Mouse (Mus musculus) heart, postnatal 0 days (tissue): ENCODE measurements at regions not wholly inside any gene's neighbourhood (a gene's known extent, or its start where the extent isn't known, plus 50 kb on each side); places are given as distances from the start of the nearest gene placed in this dataset.

Experiments
- ATAC-seq: fragments of 200-750 bp; cut with Nextera tagmentation; 2 replicates; pipeline ENCODE4 v1.8.0; 2017; ENCODE audit warnings: low read depth, moderate number of reproducible peaks, moderate library complexity; ENCODE audit not compliant: insufficient read depth
- DNase-seq: peaks from one replicate; pipeline ENCODE4 v3.0.0-alpha.2; 2016; ENCODE audit warnings: low spot score
- H3K27ac ChIP-seq: fragments of 300-500 bp; sonication (generic); 2 replicates; pipeline ENCODE4 v1.5.1; 2014; ENCODE audit warnings: low read depth, mild to moderate bottlenecking
- H3K27me3 ChIP-seq: fragments of 300-500 bp; sonication (generic); 2 replicates; pipeline ENCODE4 v1.6.1; 2014; ENCODE audit warnings: low read length, mixed read lengths; ENCODE audit not compliant: control insufficient read depth, insufficient read depth
- H3K36me3 ChIP-seq: fragments of 300-500 bp; sonication (generic); replicated peaks from 2 replicates; pipeline ENCODE4 v1.6.1; 2014; ENCODE audit warnings: low read length, mixed read lengths; ENCODE audit not compliant: control insufficient read depth, insufficient read depth
- H3K4me1 ChIP-seq: fragments of 300-500 bp; sonication (generic); 2 replicates; pipeline ENCODE4 v1.6.1; 2014; ENCODE audit warnings: antibody characterized with exemption; ENCODE audit not compliant: control insufficient read depth, insufficient read depth
- H3K4me2 ChIP-seq: fragments of 300-500 bp; sonication (generic); 2 replicates; pipeline ENCODE4 v1.6.1; 2014; ENCODE audit warnings: low read depth, mild to moderate bottlenecking, low read length, moderate library complexity
- H3K4me3 ChIP-seq: fragments of 300-500 bp; sonication (generic); 2 replicates; pipeline ENCODE4 v1.5.1; 2014; ENCODE audit warnings: low read depth, low read length
- H3K9ac ChIP-seq: fragments of 300-500 bp; sonication (generic); replicated peaks from 2 replicates; pipeline ENCODE4 v1.6.1; 2014; ENCODE audit warnings: low read depth, low read length, mixed read lengths
- H3K9me3 ChIP-seq: fragments of 300-500 bp; sonication (generic); replicated peaks from 2 replicates; pipeline ENCODE4 v1.6.1; 2016; ENCODE audit warnings: low read length; ENCODE audit not compliant: control insufficient read depth
- CTCF ChIP-seq: IDR thresholded peaks from 2 replicates; pipeline ENCODE4 v1.5.1; 2016; ENCODE audit warnings: antibody characterized with exemption, control low read depth, low read depth
- EP300 ChIP-seq: IDR thresholded peaks from 2 replicates; pipeline ENCODE4 v1.6.1; 2016; ENCODE audit warnings: antibody characterized with exemption, low read depth
- WGBS: fragments of 180-500 bp; shearing (Covaris S2); extraction: QIAGEN DNeasy Blood & Tissue Kit; methylation state at CpG from one replicate; pipeline ENCODE4 v1.1.7; 2014; 5-methylcytosine and 5-hydroxymethylcytosine counted together

GRCm38 (mm10) chr11:114564949-114565348 is 103.4 kb upstream of the Rpl38 start:
- H3K9me3 ChIP-seq = 0 out of 2 replicates have a peak, but pooled peaks cover 5% of the 10 kb centered on the region
- TF ChIP-seq CTCF (no peak), EP300 (no peak)
- H3K4me3 ChIP-seq = no peak overlapping the region
- 89% methylated on average over 2 of the region's 2 CpGs for WGBS
- peaks cover 40% of the 10 kb centered on the region for H3K27me3 ChIP-seq
- no peak overlapping the region for H3K4me2 ChIP-seq
- ATAC-seq = no peak
- no peak overlapping the region for H3K27ac ChIP-seq
- H3K9ac ChIP-seq = no peak overlapping the region
- no peak for DNase-seq
- H3K4me1 ChIP-seq = no peaks in the 10 kb centered on the region
- H3K36me3 ChIP-seq = no peaks in the 10 kb centered on the region

GRCm38 (mm10) chr11:114563172-114563571 is 105.2 kb upstream of the Rpl38 start:
- no peak overlapping the region for H3K4me2 ChIP-seq
- DNase-seq (no peak), ATAC-seq (no peak)
- H3K4me3 ChIP-seq = no peak overlapping the region
- no peak overlapping the region for H3K9ac ChIP-seq
- peaks cover 41% of the 10 kb centered on the region for H3K27me3 ChIP-seq
- 0 out of 2 replicates have a peak, but pooled peaks cover 5% of the 10 kb centered on the region for H3K9me3 ChIP-seq
- H3K4me1 ChIP-seq = no peaks in the 10 kb centered on the region
- TF ChIP-seq EP300 (no peak), CTCF (no peak)
- no peaks in the 10 kb centered on the region for H3K36me3 ChIP-seq
- 81% methylated on average over 9 of the region's 9 CpGs for WGBS
- H3K27ac ChIP-seq = no peak overlapping the region

- H3K4me2 ChIP-seq = no peak overlapping the region
- no peak overlapping the region for H3K27ac ChIP-seq
Observed at GRCm38 (mm10) chr11:114554576-114554975, 113.7 kb upstream of the Rpl38 start.

GRCm38 (mm10) chr11:114553992-114554391 is 114.3 kb upstream of the Rpl38 start:
- ATAC-seq = no peak
- Histone ChIP-seq H3K4me2 (peak overlapping the region; percentile 2; the same call in 1 of the 2 replicates), H3K4me1 (no peaks in the 10 kb centered on the region; the same call in 1 of the 2 replicates), H3K27ac (peak overlapping the region; percentile 8; the same call in 1 of the 2 replicates), H3K36me3 (no peaks in the 10 kb centered on the region), H3K9me3 (no peaks in the 10 kb centered on the region), H3K9ac (no peak overlapping the region), H3K27me3 (no peaks in the 10 kb centered on the region), H3K4me3 (no peak overlapping the region)
- no peak for TF ChIP-seq EP300
- TF ChIP-seq CTCF = no peak
- 27% methylated on average over 13 of the region's 13 CpGs for WGBS
- peak; percentile 20 for DNase-seq

More at GRCm38 (mm10) chr11:114554576-114554975, 113.7 kb upstream of the Rpl38 start:
- 53% methylated on average over 5 of the region's 5 CpGs for WGBS
- H3K9ac ChIP-seq = no peak overlapping the region
- ATAC-seq (no peak), DNase-seq (no peak)
- no peak for TF ChIP-seq CTCF
- no peak for TF ChIP-seq EP300
- H3K36me3 ChIP-seq = no peaks in the 10 kb centered on the region
- H3K4me3 ChIP-seq = no peak overlapping the region
- H3K4me1 ChIP-seq = no peaks in the 10 kb centered on the region; the same call in 1 of the 2 replicates
- 0 out of 2 replicates have a peak, but pooled peaks cover 3% of the 10 kb centered on the region for H3K27me3 ChIP-seq
- H3K9me3 ChIP-seq = no peaks in the 10 kb centered on the region

DNA sequence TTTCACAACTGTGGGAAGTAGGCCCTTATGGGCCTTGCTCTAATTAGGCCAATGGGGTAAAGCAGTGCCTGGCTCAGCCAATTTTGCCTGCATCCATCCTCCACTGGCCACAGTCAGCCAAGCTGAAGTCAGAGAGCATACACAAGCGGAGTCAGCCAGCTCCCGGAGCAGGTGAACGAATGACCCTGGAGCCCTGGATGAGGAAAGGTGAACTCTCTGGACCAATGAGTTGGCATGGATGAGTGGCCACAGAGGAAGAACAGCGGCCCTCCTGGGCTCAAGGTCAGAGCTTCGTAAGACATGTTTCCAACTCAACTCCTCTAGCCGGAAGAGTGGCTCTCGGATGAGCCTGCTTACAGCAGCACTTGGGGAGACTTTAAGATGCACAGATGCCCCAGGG is 116.1 kb upstream of the Rpl38 start:
- no peak for ATAC-seq
- Histone ChIP-seq H3K9me3 (no peaks in the 10 kb centered on the region), H3K36me3 (no peaks in the 10 kb centered on the region), H3K9ac (no peak overlapping the region), H3K27me3 (no peaks in the 10 kb centered on the region), H3K4me1 (no peaks in the 10 kb centered on the region; the same call in 1 of the 2 replicates), H3K4me3 (no peak overlapping the region), H3K27ac (no peak overlapping the region), H3K4me2 (no peak overlapping the region)
- TF ChIP-seq CTCF (no peak), EP300 (no peak)
- 87% methylated on average over 7 of the region's 7 CpGs for WGBS
- no peak for DNase-seq

GRCm38 (mm10) chr11:114551262-114551661 is 117.1 kb upstream of the Rpl38 start:
- H3K36me3 ChIP-seq = no peaks in the 10 kb centered on the region
- ATAC-seq = no peak
- WGBS = 87% methylated on average over 4 of the region's 4 CpGs

More at GRCm38 (mm10) chr11:114551262-114551661, 117.1 kb upstream of the Rpl38 start:
- no peaks in the 10 kb centered on the region; the same call in 1 of the 2 replicates for H3K4me1 ChIP-seq
- no peaks in the 10 kb centered on the region for H3K27me3 ChIP-seq
- no peak overlapping the region for H3K27ac ChIP-seq
- H3K9me3 ChIP-seq = no peaks in the 10 kb centered on the region
- no peak for DNase-seq
- no peak for TF ChIP-seq CTCF
- no peak for TF ChIP-seq EP300
- no peak overlapping the region for H3K4me3 ChIP-seq
- no peak overlapping the region for H3K9ac ChIP-seq
- no peak overlapping the region for H3K4me2 ChIP-seq
